Comparison of ENCODE assay signal across 9 mouse cellular contexts in the genomic region with DNA sequence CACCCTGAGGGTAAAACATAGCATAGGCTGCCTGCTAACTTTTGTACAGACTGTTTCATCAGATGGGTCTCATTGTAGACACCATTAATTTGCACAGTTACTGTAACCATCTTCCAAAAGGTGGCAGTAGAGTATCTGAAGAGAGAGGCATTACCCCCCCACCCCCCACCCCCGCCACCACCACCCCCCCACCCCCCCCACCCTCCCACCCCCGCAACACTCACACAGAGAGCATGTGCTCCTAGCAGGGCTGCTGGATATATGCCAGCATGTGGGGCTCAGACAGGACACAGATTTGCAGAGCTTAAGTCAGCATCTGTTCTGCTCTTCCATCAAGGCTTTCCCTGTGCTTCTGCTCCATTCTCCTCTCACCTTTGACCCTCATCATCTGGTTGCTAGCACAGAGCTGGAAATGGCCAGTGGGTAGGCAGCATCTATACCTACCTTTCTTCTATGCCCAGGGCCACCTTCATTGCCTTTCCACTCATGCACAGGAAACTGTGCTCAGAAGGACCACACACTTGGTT. TPM values are rescaled to one million over a fixed set of nuclear protein-coding genes. Genes with fewer than 3 reads are reported as not detected.
A peak's percentile ranks its signal among the peaks of the same experiment; 100 is the strongest.
DNase-seq lines count a peak whose midpoint lies in the region; ATAC-seq and TF ChIP-seq lines count a peak whose summit lies in the region.
"Had no signal": no experiment of that assay in that cellular context is flagged by ENCODE, and none has a peak within 500 bp of the region (broad histone marks: within the 10 kb centered on the region; RNA-seq: fewer than 3 reads in every experiment).

No protein-coding gene starts in this region.

- no peak for TF ChIP-seq POLR2A in thymus, adult 2 months (IDR thresholded peaks at IDR 0.05; ENCODE audit: control insufficient read depth, extremely low read depth, insufficient read depth, low read length, poor library complexity)

- peak; percentile 82 for ATAC-seq in hindbrain, embryonic 14.5 days (ENCODE audit: low FRiP score)
- ATAC-seq in stomach, postnatal 0 days (ENCODE audit: low FRiP score, low TSS enrichment), result peak; percentile 65

- H3K4me3 ChIP-seq in hindbrain, embryonic 14.5 days (replicated peaks; ENCODE audit: low read length), result no peak overlapping the region
- H3K4me3 ChIP-seq in stomach, postnatal 0 days (ENCODE audit: low read depth, low read length), result no peak overlapping the region
- no peak overlapping the region for H3K4me3 ChIP-seq in thymus, adult 2 months (ENCODE audit: control insufficient read depth, insufficient read depth, low read length)
- H3K4me3 ChIP-seq: liver, embryonic 15.5 days had no signal

- H3K27ac ChIP-seq in hindbrain, embryonic 14.5 days, result peak overlapping the region; percentile 74
- peak overlapping the region; percentile 61; the same call in 1 of the 2 replicates for H3K27ac ChIP-seq in stomach, postnatal 0 days (replicated peaks)
- no peak overlapping the region for H3K27ac ChIP-seq in thymus, adult 2 months (ENCODE audit: control insufficient read depth, insufficient read depth, low read length)
- H3K27ac ChIP-seq: liver, embryonic 15.5 days had no signal

- intact Hi-C loops in left cerebral cortex, postnatal 14 days (cut with DNase I), result no loop called here

- peaks cover 8% of the 10 kb centered on the region; the same call in 1 of the 2 replicates for H3K4me1 ChIP-seq in hindbrain, embryonic 14.5 days (replicated peaks; ENCODE audit: control insufficient read depth, insufficient read depth, low read length)
- H3K4me1 ChIP-seq in stomach, postnatal 0 days (replicated peaks; ENCODE audit: control insufficient read depth, insufficient read depth), result no peaks in the 10 kb centered on the region
- no peaks in the 10 kb centered on the region for H3K4me1 ChIP-seq in thymus, adult 2 months (replicated peaks; ENCODE audit: control insufficient read depth, insufficient read depth, low read length)
- H3K4me1 ChIP-seq: liver, embryonic 15.5 days had no signal

- TF ChIP-seq EP300 in stomach, postnatal 0 days (optimal IDR thresholded peaks at IDR 0.05), result no peak

- H3K4me2 ChIP-seq in hindbrain, embryonic 14.5 days (replicated peaks), result no peak overlapping the region
- H3K4me2 ChIP-seq in stomach, postnatal 0 days (replicated peaks; ENCODE audit: low read depth), result no peak overlapping the region
- H3K4me2 ChIP-seq: liver, embryonic 15.5 days had no signal

- H3K36me3 ChIP-seq in hindbrain, embryonic 14.5 days (replicated peaks; ENCODE audit: control insufficient read depth, insufficient read depth), result peaks cover 7% of the 10 kb centered on the region; the same call in 1 of the 2 replicates
- no peaks in the 10 kb centered on the region for H3K36me3 ChIP-seq in stomach, postnatal 0 days (ENCODE audit: control insufficient read depth, insufficient read depth, low read length)
- no peaks in the 10 kb centered on the region for H3K36me3 ChIP-seq in thymus, adult 2 months (ENCODE audit: control insufficient read depth, insufficient read depth, low read length)

- TF ChIP-seq CTCF in stomach, postnatal 0 days (IDR thresholded peaks at IDR 0.05; ENCODE audit: low read depth), result peak; percentile 59
- TF ChIP-seq CTCF in thymus, adult 2 months (IDR thresholded peaks at IDR 0.05; ENCODE audit: borderline replicate concordance, control insufficient read depth, extremely low read depth, insufficient read depth, low read length, poor library complexity), result no peak

- H3K9me3 ChIP-seq in hindbrain, embryonic 14.5 days (ENCODE audit: control insufficient read depth, low read length), result no peaks in the 10 kb centered on the region
- no peaks in the 10 kb centered on the region for H3K9me3 ChIP-seq in stomach, postnatal 0 days (ENCODE audit: control insufficient read depth, low read length)
- H3K9me3 ChIP-seq: liver, embryonic 15.5 days had no signal

- WGBS in hindbrain, embryonic 14.5 days, result 0% methylated on average over 2 of the region's 2 CpGs
- WGBS in stomach, postnatal 0 days, result no CpG with 5 or more reads among the region's 2 CpGs
- WGBS in thymus, adult 2 months, result 9% methylated on average over 2 of the region's 2 CpGs

- DNase-seq in left cerebral cortex, postnatal 14 days (ENCODE audit: low spot score in 2 of 2), result peak; percentile 57 to 86
- DNase-seq in left cerebral cortex, adult 18-20 months (ENCODE audit: low spot score in 2 of 2), result no peak
- DNase-seq in brain, adult 2 months (ENCODE audit: low read depth, low spot score), result peak; percentile 96
- peak; percentile 43 for DNase-seq in embryo, embryonic 11.5 days (ENCODE audit: low read depth, low spot score)
- DNase-seq in hindbrain, embryonic 14.5 days (ENCODE audit: low spot score), result peak; percentile 74
- peak; percentile 40 for DNase-seq in lung, postnatal 14 days
- peak; percentile 29 for DNase-seq in stomach, postnatal 0 days (ENCODE audit: low spot score)
- DNase-seq in thymus, adult 2 months, result no peak

- H3K9ac ChIP-seq in hindbrain, embryonic 14.5 days, result no peak overlapping the region
- H3K9ac ChIP-seq in stomach, postnatal 0 days (ENCODE audit: low read length), result no peak overlapping the region
- H3K9ac ChIP-seq: liver, embryonic 15.5 days had no signal

- H3K27me3 ChIP-seq in hindbrain, embryonic 14.5 days (ENCODE audit: control insufficient read depth, insufficient read depth, low read length), result no peaks in the 10 kb centered on the region
- no peaks in the 10 kb centered on the region for H3K27me3 ChIP-seq in stomach, postnatal 0 days (ENCODE audit: control insufficient read depth, insufficient read depth, low read length)
- H3K27me3 ChIP-seq in thymus, adult 2 months (ENCODE audit: control insufficient read depth, insufficient read depth, low read length), result no peaks in the 10 kb centered on the region
- H3K27me3 ChIP-seq: liver, embryonic 15.5 days had no signal

RNA-seq across cellular contexts. Expression of a gene that starts 8.7 kb away (rescaled TPM):
- 100 to 1,000 TPM; 182 to 186 TPM for total RNA-seq in left cerebral cortex, postnatal 14 days (2021)
- 100 to 1,000 TPM; 222 to 227 TPM for total RNA-seq in left cerebral cortex, adult 18-20 months (2021)
- polyA plus RNA-seq in hindbrain, embryonic 14.5 days (2014; fragmentation: Nextera tagmentation; extraction: Ambion mirVana), result 55.3 and 56.0 TPM in 2 replicates
- 13.8 and 14.5 TPM in 2 replicates for polyA plus RNA-seq in stomach, postnatal 0 days (2015; fragmentation: Nextera tagmentation; extraction: Ambion mirVana)
- polyA plus RNA-seq in thymus, adult 2 months (2012; rRNA removed), result 35.0 and 44.0 TPM in 2 replicates

RNA-seq across cellular contexts. Expression of a gene that starts 17.7 kb away (rescaled TPM):
- 10 to 100 TPM; 54.7 to 55.1 TPM for total RNA-seq in left cerebral cortex, postnatal 14 days (2021)
- total RNA-seq in left cerebral cortex, adult 18-20 months (2021), result 10 to 100 TPM; 55.1 to 61.4 TPM
- 71.2 and 79.5 TPM in 2 replicates for polyA plus RNA-seq in hindbrain, embryonic 14.5 days (2014; fragmentation: Nextera tagmentation; extraction: Ambion mirVana)
- polyA plus RNA-seq in stomach, postnatal 0 days (2015; fragmentation: Nextera tagmentation; extraction: Ambion mirVana), result 85.5 and 88.5 TPM in 2 replicates
- polyA plus RNA-seq in thymus, adult 2 months (2012; rRNA removed), result 17.4 and 19.9 TPM in 2 replicates

RNA-seq across cellular contexts. Expression of a gene that starts 49.1 kb away (rescaled TPM):
- 10 to 100 TPM; 90.1 to 91.0 TPM for total RNA-seq in left cerebral cortex, postnatal 14 days (2021)
- total RNA-seq in left cerebral cortex, adult 18-20 months (2021), result 100 to 1,000 TPM in 1 of 2 experiments, 10 to 100 TPM in 1; 98.4 to 106 TPM
- polyA plus RNA-seq in hindbrain, embryonic 14.5 days (2014; fragmentation: Nextera tagmentation; extraction: Ambion mirVana), result 16.1 and 22.1 TPM in 2 replicates
- polyA plus RNA-seq in stomach, postnatal 0 days (2015; fragmentation: Nextera tagmentation; extraction: Ambion mirVana), result 15.6 and 16.5 TPM in 2 replicates
- 25.6 and 38.0 TPM in 2 replicates for polyA plus RNA-seq in thymus, adult 2 months (2012; rRNA removed)

Comparison
In these comparisons a context has a peak if more than half of its experiments do, and no peak if none do; other contexts are left out.
1. DNase-seq: peak in left cerebral cortex, postnatal 14 days (2 of 2), brain, adult 2 months (single experiment), embryo, embryonic 11.5 days (single experiment), hindbrain, embryonic 14.5 days (single experiment), lung, postnatal 14 days (single experiment) and stomach, postnatal 0 days (single experiment); none in left cerebral cortex, adult 18-20 months (0 of 2) and thymus, adult 2 months (single experiment).